Mouse (Mus musculus): ENCODE data around the gene Papola.
"Not testable (repeated sequence)": the region's sequence is repeated elsewhere in the genome, so short reads cannot be mapped to it uniquely, and the experiment has no call there.

Gene Papola

DNA sequence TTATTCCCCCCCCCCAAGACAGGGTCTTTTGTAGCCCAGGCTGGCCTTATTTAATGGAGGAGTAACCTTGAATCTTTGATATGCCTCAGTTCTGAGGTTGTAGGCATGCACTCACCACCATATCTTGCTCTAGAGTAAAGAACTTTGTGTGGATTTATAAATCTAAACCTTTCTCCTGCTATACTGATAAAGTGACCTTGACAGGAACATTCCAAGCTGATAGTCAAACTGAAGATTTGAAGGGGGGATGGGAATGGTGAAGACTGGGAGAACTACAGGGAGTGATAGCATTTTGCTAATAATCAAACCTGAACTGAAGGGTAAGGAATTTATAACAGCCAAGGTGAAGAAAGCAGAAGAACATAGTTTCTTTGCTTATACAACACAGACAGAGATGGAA lies 13.5 kb downstream of the Papola start:
- no peak for DNase-seq (ENCODE audit: extremely low read depth, low read depth, low spot score)

DNA sequence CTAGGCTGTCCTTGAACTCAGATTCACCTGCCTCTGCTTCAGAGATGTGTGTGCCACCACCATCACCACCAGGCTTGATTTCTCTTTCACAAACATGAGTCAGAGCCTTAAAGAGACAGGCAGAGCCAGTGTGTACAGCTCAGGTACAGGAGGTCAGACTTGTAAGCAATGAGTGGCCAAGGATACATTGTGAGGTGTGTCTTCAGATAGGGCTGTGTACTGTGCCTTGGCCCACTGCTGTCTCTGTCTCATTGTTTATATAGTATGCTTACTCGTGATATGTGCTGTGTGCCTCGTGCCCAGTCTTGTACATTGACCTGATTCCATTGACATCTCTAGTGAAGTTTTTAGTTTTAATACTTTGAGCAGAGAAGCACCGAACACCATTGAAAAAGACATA lies 21.3 kb downstream of the Papola start:
- no peak for DNase-seq (ENCODE audit: extremely low read depth, low read depth, low spot score)

- no peak for DNase-seq (ENCODE audit: extremely low read depth, low read depth, low spot score)
Measured at GRCm38 (mm10) chr12:105806205-105806604, 21.7 kb downstream of the Papola start.

- no peak for DNase-seq (ENCODE audit: extremely low read depth, low read depth, low spot score)
Measured at GRCm38 (mm10) chr12:105807416-105807815, 22.9 kb downstream of the Papola start.

DNA sequence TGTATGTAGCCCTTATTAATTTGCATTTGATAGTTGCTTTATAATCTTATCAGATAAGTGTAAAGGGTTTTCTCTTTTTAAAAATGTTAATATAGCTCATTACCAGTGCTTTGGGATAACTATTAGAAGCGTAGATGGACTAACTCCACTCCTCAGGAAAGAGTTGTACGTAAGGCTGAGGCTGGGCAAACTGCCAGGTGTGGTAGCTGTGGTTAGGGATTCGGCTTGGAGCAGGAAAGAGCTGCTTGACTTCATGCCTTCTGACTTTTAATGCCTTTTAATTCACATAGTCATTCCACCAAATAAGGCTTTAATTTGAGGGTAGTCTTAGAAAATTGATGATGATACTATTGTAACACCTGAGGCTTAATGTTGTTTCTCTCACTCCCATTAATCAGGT lies 24.5 kb downstream of the Papola start:
- DNase-seq (ENCODE audit: extremely low read depth, low read depth, low spot score), result no peak

GRCm38 (mm10) chr12:105810608-105811007 lies 26.1 kb downstream of the Papola start:
- no peak for DNase-seq (ENCODE audit: extremely low read depth, low read depth, low spot score)

GRCm38 (mm10) chr12:105813957-105814356 lies 29.5 kb downstream of the Papola start:
- DNase-seq (ENCODE audit: extremely low read depth, low read depth, low spot score), result no peak

DNA sequence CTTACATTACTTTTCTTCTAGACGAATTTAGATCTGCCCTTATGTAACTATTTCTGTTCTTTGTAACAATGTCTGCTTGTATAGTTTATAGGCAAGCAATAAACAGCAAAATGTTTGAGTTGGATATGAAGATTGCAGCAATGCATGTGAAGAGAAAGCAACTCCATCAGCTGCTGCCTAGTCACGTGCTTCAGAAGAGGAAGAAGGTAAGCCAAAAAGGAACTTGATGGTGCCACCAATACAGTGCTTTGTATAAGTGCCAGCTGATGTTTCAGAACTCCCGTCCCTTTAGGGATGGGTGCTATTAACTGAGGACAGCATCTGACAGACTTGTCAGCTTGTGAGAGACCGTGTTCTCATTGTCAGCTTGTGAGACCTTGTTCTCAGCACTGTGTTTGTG lies 39.0 kb downstream of the Papola start:
- DNase-seq (ENCODE audit: extremely low read depth, low read depth, low spot score), result no peak

DNA sequence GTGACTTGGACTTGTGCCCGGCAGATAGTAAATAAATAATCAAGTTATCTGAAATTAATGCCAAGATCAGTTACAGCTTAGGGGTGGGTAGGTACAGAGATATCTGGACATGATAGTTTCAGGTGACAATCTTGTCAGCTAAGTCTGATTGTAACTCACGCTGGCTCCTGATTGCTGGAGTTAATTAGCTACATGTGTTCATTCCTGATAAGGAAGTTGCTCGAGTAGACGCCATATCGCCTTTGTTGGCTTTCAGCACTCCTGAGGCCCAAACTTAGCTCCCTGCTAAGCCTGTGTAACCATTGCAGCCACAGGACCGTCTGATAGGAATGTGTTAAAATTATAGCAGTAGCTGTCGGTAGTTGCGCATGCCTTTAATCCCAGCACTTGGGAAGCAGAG lies 40.2 kb downstream of the Papola start:
- no peak for DNase-seq (ENCODE audit: extremely low read depth, low read depth, low spot score)

- DNase-seq (ENCODE audit: extremely low read depth, low read depth, low spot score), result no peak
Measured at GRCm38 (mm10) chr12:105825266-105825665, 40.8 kb downstream of the Papola start.

DNA sequence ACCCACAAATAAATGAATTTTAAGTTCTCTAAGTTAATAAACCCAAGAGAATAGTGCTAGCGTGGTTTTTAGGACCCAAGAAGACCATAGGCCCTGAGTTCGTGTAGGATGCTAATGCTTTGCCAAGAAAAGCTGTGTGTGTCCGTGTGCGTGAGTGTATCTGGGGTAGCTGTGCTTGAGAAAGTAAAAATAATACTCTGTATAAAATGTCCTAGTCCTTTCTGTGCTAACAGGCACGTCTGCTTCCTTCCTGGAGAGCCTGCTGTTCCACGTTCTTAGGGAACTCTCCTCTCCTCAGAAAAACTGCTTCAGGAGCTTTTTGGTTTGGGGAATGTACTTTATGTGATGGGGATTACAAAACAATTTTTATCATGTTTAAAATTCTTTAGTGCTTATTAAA lies 48.0 kb downstream of the Papola start:
- no peak for DNase-seq (ENCODE audit: extremely low read depth, low read depth, low spot score)

DNA sequence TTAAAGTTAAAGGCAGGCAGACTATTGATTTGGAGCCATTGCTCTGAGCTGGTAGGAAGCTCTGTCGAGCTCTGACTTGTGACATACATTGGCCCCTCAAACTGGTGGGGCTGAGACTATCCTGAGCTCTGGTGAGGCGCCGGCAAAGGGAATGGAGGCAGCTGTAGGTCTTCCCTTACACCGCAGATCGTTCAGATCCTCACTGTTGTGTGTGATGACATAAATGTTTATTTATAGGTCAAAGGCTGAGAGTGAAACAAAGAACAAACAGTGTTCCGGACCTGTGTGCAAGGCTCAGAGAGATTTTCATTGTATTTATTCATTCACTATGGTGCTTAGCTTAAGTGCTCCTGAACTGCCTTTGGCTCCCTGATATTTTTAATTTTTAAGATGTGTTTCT lies 50.4 kb downstream of the Papola start:
- DNase-seq (ENCODE audit: extremely low read depth, low read depth, low spot score), result no peak

- DNase-seq (ENCODE audit: extremely low read depth, low read depth, low spot score), result no peak
Measured at GRCm38 (mm10) chr12:105835571-105835970, 51.1 kb downstream of the Papola start.

DNA sequence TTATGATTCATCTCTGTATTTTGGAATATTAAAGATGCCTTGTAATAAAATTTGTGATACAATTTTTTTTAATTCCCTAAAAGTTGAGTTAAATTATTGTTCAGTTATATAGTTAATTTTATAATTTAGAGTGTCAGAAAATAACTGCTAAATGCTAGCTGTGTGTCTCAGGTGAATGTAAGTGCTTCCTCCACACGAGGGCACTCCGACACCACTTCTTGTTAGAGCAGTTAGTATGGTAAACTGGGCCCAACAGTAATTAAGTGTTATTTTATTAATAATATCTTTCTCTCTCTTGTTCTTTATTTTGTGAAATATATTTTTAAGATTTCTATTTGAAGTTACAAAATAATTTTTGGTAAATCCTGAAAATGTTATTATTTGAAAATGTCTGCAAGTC lies 51.7 kb downstream of the Papola start:
- DNase-seq (ENCODE audit: extremely low read depth, low read depth, low spot score), result no peak

GRCm38 (mm10) chr12:105839096-105839495 lies 54.6 kb downstream of the Papola start:
- DNase-seq (ENCODE audit: extremely low read depth, low read depth, low spot score), result no peak

GRCm38 (mm10) chr12:105840545-105840944 lies 56.1 kb downstream of the Papola start:
- DNase-seq (ENCODE audit: extremely low read depth, low read depth, low spot score), result not testable (repeated sequence)

GRCm38 (mm10) chr12:105843243-105844005 lies 58.9 kb downstream of the Papola start:
- DNase-seq (ENCODE audit: extremely low read depth, low read depth, low spot score), result no peak

DNA sequence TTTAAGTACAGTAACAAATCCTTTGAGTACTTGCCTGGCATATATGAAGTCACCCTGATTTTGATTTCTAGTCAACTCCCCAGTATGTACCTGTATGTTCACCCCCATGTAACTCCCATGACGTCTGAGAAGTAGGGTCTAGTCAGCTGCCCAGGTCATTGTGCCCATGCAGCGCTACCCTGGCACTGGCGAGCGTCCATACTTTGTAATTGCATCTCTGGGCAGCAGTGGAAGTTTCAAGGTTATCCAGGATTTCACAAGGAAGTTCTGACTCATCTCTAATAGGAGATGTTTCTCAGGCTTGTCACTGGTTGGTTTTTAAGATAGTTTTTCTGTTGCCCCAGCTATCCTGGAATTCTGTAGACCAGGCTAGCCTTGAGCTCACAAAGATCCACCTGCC lies 59.9 kb downstream of the Papola start:
- no peak for DNase-seq (ENCODE audit: extremely low read depth, low read depth, low spot score)

- DNase-seq (ENCODE audit: extremely low read depth, low read depth, low spot score), result no peak
Measured at GRCm38 (mm10) chr12:105849102-105849501, 64.6 kb downstream of the Papola start.

- DNase-seq (ENCODE audit: extremely low read depth, low read depth, low spot score), result no peak
Measured at GRCm38 (mm10) chr12:105850675-105851074, 66.2 kb downstream of the Papola start.

DNA sequence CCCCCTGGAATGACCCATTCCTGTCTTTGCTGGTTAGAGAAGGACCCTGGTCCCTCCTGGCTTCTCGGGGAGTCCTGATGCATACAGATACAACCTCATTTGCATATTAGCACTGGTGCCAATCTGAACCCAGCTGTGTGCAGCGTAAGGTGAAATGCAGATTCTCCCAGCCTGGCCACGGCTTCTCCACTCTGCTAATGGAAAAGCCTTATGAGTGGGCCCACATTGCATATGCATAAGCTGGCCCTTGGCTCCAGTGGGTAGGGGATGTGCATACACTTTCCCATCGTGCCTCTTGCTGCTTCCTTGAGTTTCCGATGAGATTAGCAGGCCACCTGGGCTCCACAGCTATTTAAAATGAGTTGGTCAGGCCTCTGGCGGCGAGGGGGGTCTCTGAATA lies 68.3 kb downstream of the Papola start:
- no peak for DNase-seq (ENCODE audit: extremely low read depth, low read depth, low spot score)

DNA sequence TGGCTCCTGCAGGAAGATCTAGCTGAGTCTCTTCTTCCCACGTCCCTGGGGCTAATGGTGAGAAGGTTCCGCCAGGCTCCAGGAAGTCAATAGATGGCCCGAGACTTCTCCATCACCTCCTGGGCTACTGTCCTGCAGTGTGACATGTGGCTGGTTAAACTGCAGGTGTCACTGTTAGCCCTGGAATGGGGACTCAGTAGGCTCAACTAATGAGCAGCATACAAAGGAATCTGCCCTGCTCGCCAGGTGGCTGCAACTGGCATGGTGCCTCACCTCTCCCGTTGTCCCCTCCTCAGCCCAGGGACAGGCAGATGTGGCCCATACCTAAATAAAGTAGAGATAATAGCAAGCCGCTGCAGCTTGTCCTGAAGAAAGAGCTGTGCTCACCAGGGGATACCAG lies 70.1 kb downstream of the Papola start:
- DNase-seq (ENCODE audit: extremely low read depth, low read depth, low spot score), result no peak

All from fat pad, adult 2 months (tissue).